Mouse (Mus musculus) spleen, adult 2 months (tissue): ENCODE results near the gene Acadsb. TPM values are rescaled to one million over a fixed set of nuclear protein-coding genes. Genes with fewer than 3 reads are reported as not detected.

Source experiments
- DNase-seq, 2 experiments: peaks; one replicate each; pipeline versions ENCODE4 v3.0.0 to v3.0.0-alpha.2; 2012 to 2021; ENCODE audit warnings: low spot score in 2 of 2, low read depth in 1 of 2
- H3K27ac ChIP-seq: fragments of 200-500 bp; 2 replicates; pipeline ENCODE4 v1.5.1; 2012; ENCODE audit warnings: low read length, inconsistent platforms; ENCODE audit not compliant: insufficient read depth
- H3K27me3 ChIP-seq: fragments of 200-500 bp; 2 replicates; pipeline ENCODE4 v1.6.1; 2012; ENCODE audit warnings: mild to moderate bottlenecking, moderate library complexity, low read length, inconsistent platforms; ENCODE audit not compliant: control insufficient read depth, insufficient read depth
- H3K36me3 ChIP-seq: fragments of 200-500 bp; 2 replicates; pipeline ENCODE4 v1.6.1; 2012; ENCODE audit warnings: mild to moderate bottlenecking, low read length, inconsistent platforms; ENCODE audit not compliant: control insufficient read depth, insufficient read depth
- H3K4me1 ChIP-seq: fragments of 200-500 bp; 2 replicates; pipeline ENCODE4 v1.6.1; 2011; ENCODE audit warnings: inconsistent platforms; ENCODE audit not compliant: control insufficient read depth, insufficient read depth, insufficient read length
- H3K4me3 ChIP-seq: fragments of 200-500 bp; 2 replicates; pipeline ENCODE4 v1.5.1; 2011; ENCODE audit warnings: mild to moderate bottlenecking, inconsistent platforms; ENCODE audit not compliant: insufficient read depth, insufficient read length; ENCODE audit errors: extremely low read depth
- CTCF ChIP-seq: fragments of 200-500 bp; IDR thresholded peaks from 2 replicates; pipeline ENCODE4 v1.5.1; 2011; ENCODE audit warnings: mild to moderate bottlenecking, inconsistent platforms; ENCODE audit not compliant: insufficient read depth, insufficient read length, insufficient replicate concordance; ENCODE audit errors: extremely low read depth
- POLR2A ChIP-seq: fragments of 200-500 bp; IDR thresholded peaks from 2 replicates; pipeline ENCODE4 v1.6.1; 2011; ENCODE audit warnings: low read depth, low read length, inconsistent platforms
- WGBS: fragments of 180-500 bp; shearing (Covaris S2); methylation state at CpG from one replicate; pipeline ENCODE4 v1.1.7; 2018; 5-methylcytosine and 5-hydroxymethylcytosine counted together
- polyA plus RNA-seq: library from polyadenylated mRNA; depleted of rRNA; stranded (reverse); fragments of >200 nt; gene quantifications from 2 replicates; pipeline ENCODE4 v1.2.3, GENCODE M21; 2012

Acadsb gene
- polyA plus RNA-seq, 1 experiment, result 2.3 TPM

DNA sequence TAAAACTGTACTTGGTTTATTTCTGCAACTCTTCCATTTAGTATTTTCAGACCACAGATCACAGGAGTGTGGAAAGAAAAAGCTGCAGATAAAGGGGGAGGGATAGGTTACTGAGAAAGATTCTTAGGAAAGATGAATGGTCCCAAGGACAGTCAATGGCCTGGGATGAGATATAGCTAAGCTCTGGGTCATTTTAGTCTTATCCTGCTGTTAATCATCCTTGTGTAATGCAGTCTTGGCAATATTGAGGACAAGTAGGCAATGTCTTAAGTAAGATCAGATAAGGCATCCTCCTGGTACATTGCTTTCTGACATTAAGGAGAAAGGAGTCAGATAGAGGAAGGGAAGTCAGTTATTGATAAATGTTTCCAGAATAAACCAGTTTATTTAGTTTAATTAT is 7.2 kb downstream of the Acadsb start:
- DNase-seq, result no peak
- Histone ChIP-seq H3K4me1 (no peaks in the 10 kb centered on the region), H3K36me3 (no peaks in the 10 kb centered on the region), H3K4me3 (no peak overlapping the region), H3K27me3 (no peaks in the 10 kb centered on the region), H3K27ac (no peak overlapping the region)
- TF ChIP-seq POLR2A (no peak), CTCF (no peak)

GRCm38 (mm10) chr7:131424912-131425311 is 14.5 kb downstream of the Acadsb start:
- no peaks in the 10 kb centered on the region; the same call in 1 of the 2 replicates for H3K36me3 ChIP-seq
- 80% methylated on average over 2 of the region's 2 CpGs for WGBS
- no peak overlapping the region for H3K27ac ChIP-seq
- DNase-seq, result no peak
- no peaks in the 10 kb centered on the region for H3K27me3 ChIP-seq
- no peaks in the 10 kb centered on the region for H3K4me1 ChIP-seq
- H3K4me3 ChIP-seq, result no peak overlapping the region
- TF ChIP-seq CTCF, result no peak
- TF ChIP-seq POLR2A, result no peak

DNA sequence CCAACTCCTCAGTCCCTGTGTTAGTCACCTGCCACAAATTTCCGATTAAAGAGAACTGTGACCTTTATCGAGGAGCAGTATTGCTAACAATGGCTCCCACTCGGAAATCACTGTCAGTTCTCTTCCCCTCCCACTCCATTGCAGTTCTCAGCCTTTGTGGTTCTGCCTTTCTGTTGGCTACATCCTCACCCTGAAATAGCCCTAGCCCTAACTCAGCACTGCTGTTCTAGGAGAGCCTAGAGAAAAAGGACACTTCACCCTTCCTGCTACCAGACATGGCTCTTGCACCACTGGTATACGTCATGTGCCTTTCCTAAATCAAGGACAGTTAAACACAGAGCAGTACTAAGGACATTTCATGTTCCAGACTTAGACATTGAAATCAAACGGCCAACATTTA is 16.9 kb downstream of the Acadsb start:
- Histone ChIP-seq H3K27ac (no peak overlapping the region), H3K4me3 (no peak overlapping the region), H3K36me3 (no peaks in the 10 kb centered on the region; the same call in 1 of the 2 replicates), H3K4me1 (no peaks in the 10 kb centered on the region), H3K27me3 (no peaks in the 10 kb centered on the region)
- TF ChIP-seq POLR2A (no peak), CTCF (no peak)
- WGBS, result 89% methylated on average over 5 of the region's 5 CpGs
- DNase-seq, result no peak

GRCm38 (mm10) chr7:131432244-131432643 is 21.8 kb downstream of the Acadsb start:
- Histone ChIP-seq H3K4me3 (no peak overlapping the region), H3K4me1 (no peaks in the 10 kb centered on the region), H3K27ac (no peak overlapping the region), H3K36me3 (no peaks in the 10 kb centered on the region; the same call in 1 of the 2 replicates), H3K27me3 (no peaks in the 10 kb centered on the region)
- TF ChIP-seq POLR2A (no peak), CTCF (no peak)
- DNase-seq, result no peak
- 43% methylated on average over 1 of the region's 1 CpGs for WGBS

DNA sequence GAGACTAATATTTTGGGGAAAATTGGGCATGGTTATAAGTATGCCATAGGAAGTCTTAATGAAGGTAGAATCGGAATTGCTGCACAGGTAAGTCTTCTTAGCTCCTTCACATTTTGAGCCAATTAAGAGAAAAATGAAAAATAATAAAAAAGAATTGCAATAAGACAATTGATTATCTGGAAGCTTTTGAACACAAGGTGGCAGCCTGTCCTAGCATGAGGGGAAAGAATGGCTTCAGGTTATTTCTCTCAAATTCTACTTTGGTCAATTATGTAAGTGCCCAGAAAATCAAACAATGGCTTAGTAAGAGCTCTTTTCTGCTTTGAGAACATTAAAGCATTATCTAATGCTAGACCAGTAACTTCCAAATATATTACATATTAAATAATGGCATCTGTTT is 23.9 kb downstream of the Acadsb start:
- 84% methylated on average over 1 of the region's 1 CpGs for WGBS
- no peaks in the 10 kb centered on the region; the same call in 1 of the 2 replicates for H3K36me3 ChIP-seq
- H3K4me3 ChIP-seq, result no peak overlapping the region
- no peak for DNase-seq
- no peak for TF ChIP-seq CTCF
- TF ChIP-seq POLR2A, result no peak
- no peaks in the 10 kb centered on the region for H3K27me3 ChIP-seq
- no peaks in the 10 kb centered on the region for H3K4me1 ChIP-seq
- H3K27ac ChIP-seq, result no peak overlapping the region

DNA sequence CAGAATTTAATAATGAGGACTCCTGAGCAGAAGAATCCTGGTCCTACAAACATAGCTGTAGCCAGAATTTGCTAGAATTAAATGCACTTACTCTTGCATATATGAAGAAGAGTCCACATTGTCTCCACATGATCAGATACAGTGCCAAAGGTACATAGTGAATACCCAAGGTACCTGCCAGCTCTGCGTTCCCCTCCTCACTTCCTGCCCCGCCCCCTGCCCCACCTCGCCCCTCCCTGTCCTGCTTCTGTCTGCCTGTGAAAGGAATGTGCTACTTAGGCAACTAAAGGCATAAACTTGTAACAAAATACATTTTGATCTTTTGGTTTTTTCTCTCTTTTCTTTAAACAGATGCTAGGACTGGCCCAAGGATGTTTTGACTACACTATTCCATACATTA is 26.6 kb downstream of the Acadsb start:
- DNase-seq, result no peak
- TF ChIP-seq POLR2A, result no peak
- no peak for TF ChIP-seq CTCF

GRCm38 (mm10) chr7:131456714-131457113 is 46.3 kb downstream of the Acadsb start:
- no peak overlapping the region for H3K27ac ChIP-seq
- 92% methylated on average over 5 of the region's 5 CpGs for WGBS
- no peaks in the 10 kb centered on the region for H3K4me1 ChIP-seq
- TF ChIP-seq CTCF (no peak), POLR2A (no peak)
- no peak overlapping the region for H3K4me3 ChIP-seq
- no peaks in the 10 kb centered on the region for H3K36me3 ChIP-seq
- DNase-seq, result no peak
- no peaks in the 10 kb centered on the region for H3K27me3 ChIP-seq

More for the DNA sequence above, 26.6 kb downstream of the Acadsb start:
- WGBS, result 72% methylated on average over 3 of the region's 3 CpGs
- H3K36me3 ChIP-seq, result no peaks in the 10 kb centered on the region; the same call in 1 of the 2 replicates
- H3K27me3 ChIP-seq, result no peaks in the 10 kb centered on the region
- no peak overlapping the region for H3K4me3 ChIP-seq
- no peak overlapping the region for H3K27ac ChIP-seq
- H3K4me1 ChIP-seq, result no peaks in the 10 kb centered on the region
